Mouse (Mus musculus) liver, embryonic 14 days (tissue): ENCODE results near the gene Tsga10ip. TPM values are rescaled to one million over a fixed set of nuclear protein-coding genes. Genes with fewer than 3 reads are reported as not detected.

Source experiments
- polyA plus RNA-seq: library from polyadenylated mRNA; depleted of rRNA; stranded (reverse); fragments of >200 nt; gene quantifications from 2 replicates; pipeline ENCODE4 v1.2.3, GENCODE M21; 2012; rRNA removed

The Tsga10ip gene
- 0.01 and 0.09 TPM in 2 replicates for polyA plus RNA-seq

GRCm38 (mm10) chr19:5402293-5402692 is at the start of gene Tsga10ip:
TSS of gene Tsga10ip (minus strand) at chr19:5402526.

GRCm38 (mm10) chr19:5447515-5448353 is 45.4 kb upstream of the Tsga10ip start, which contains the start of gene Fosl1:
TSS of gene Fosl1 (plus strand) at chr19:5447547.

GRCm38 (mm10) chr19:5424782-5425741 is 22.7 kb upstream of the Tsga10ip start, which contains the start of the genes Drap1 and AI837181:
TSS of gene Drap1 (minus strand) at chr19:5424979.
TSS of gene AI837181 (plus strand) at chr19:5425144.

DNA sequence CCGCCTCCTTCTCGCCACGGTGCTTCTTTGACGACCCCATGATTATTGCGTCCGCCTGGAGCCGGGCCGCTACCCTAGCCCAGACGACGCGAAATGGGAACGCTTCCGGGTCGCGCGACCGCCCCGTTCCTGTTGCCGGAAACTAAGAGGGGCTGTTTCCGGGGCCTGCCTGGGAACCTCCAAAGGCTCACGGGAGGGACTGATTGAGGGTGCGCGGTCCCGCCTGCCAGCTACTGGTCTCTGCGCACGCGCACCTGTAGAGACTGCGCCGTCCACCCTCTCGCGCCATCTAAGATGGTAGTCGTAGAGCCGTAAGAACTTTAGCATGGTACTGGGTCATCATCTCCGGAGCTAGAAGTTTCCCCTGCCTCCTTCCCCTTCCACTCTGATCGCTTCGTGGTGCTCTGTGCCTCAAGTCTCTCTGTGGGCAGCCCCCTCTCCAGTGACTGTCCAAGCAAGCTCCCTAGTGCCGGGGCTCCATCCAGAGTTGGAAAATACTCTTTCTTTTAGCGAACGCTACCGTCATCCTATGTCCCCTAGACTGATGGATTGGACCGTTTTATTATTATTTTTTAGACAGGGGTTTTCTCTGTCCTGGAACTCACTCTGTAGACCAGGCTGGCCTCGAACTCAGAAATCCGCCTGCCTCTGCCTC is 13.6 kb downstream of the Tsga10ip start, which contains the start of gene Sart1:
Gene Sart1, minus strand, starts transcription at position 116 of the 655 bp plus-strand sequence.

GRCm38 (mm10) chr19:5367053-5367359 is 35.3 kb downstream of the Tsga10ip start, which contains the start of gene Banf1:
TSS of gene Banf1 (minus strand) at chr19:5367168.

GRCm38 (mm10) chr19:5366175-5367052 is 35.9 kb downstream of the Tsga10ip start, which contains the start of gene Eif1ad:
TSS of gene Eif1ad (plus strand) at chr19:5366741.

GRCm38 (mm10) chr19:5349502-5349873 is 52.8 kb downstream of the Tsga10ip start, which contains the start of gene Cst6:
TSS of gene Cst6 (minus strand) at chr19:5349574.

Other genes starting within 250 kb of the Tsga10ip start
- 8.0 and 8.3 TPM in 2 replicates for gene Pacs1, start 129.4 kb downstream of the Tsga10ip start, polyA plus RNA-seq
- 56.0 and 58.5 TPM in 2 replicates for gene Sf3b2, start 107.1 kb downstream of the Tsga10ip start, polyA plus RNA-seq
- gene Gal3st3, start 104.2 kb downstream of the Tsga10ip start, polyA plus RNA-seq = 0.03 and 0.08 TPM in 2 replicates
- gene Catsper1, start 66.8 kb downstream of the Tsga10ip start, polyA plus RNA-seq = not detected in 2 replicates
- gene Cst6, start 53.0 kb downstream of the Tsga10ip start, polyA plus RNA-seq = 0.11 and 0.12 TPM in 2 replicates
- 21.5 and 23.3 TPM in 2 replicates for gene Eif1ad, start 35.8 kb downstream of the Tsga10ip start, polyA plus RNA-seq
- gene Banf1, start 35.4 kb downstream of the Tsga10ip start, polyA plus RNA-seq = 133 and 148 TPM in 2 replicates
- 23.3 and 24.9 TPM in 2 replicates for gene Sart1, start 13.8 kb downstream of the Tsga10ip start, polyA plus RNA-seq
- gene Drap1, start 22.5 kb upstream of the Tsga10ip start, polyA plus RNA-seq = 68.6 and 80.7 TPM in 2 replicates
- gene AI837181, start 22.6 kb upstream of the Tsga10ip start, polyA plus RNA-seq = 13.6 and 16.4 TPM in 2 replicates
- 0.01 TPM in 1 of 2 replicates, not detected in the other for gene Fosl1, start 45.0 kb upstream of the Tsga10ip start, polyA plus RNA-seq
- 1.2 and 1.4 TPM in 2 replicates for gene Ccdc85b, start 55.4 kb upstream of the Tsga10ip start, polyA plus RNA-seq
- 23.0 and 23.8 TPM in 2 replicates for gene Fibp, start 58.1 kb upstream of the Tsga10ip start, polyA plus RNA-seq
- 0.06 and 0.07 TPM in 2 replicates for gene Ctsw, start 66.0 kb upstream of the Tsga10ip start, polyA plus RNA-seq
- gene Efemp2, start 71.4 kb upstream of the Tsga10ip start, polyA plus RNA-seq = 10.5 and 10.6 TPM in 2 replicates
- gene Mus81, start 85.9 kb upstream of the Tsga10ip start, polyA plus RNA-seq = 11.9 and 12.6 TPM in 2 replicates
- gene Cfl1, start 87.9 kb upstream of the Tsga10ip start, polyA plus RNA-seq = 433 and 538 TPM in 2 replicates
- gene 1700020D05Rik, start 101.3 kb upstream of the Tsga10ip start, polyA plus RNA-seq = 0.45 and 0.81 TPM in 2 replicates
- gene Snx32, start 108.0 kb upstream of the Tsga10ip start, polyA plus RNA-seq = 6.9 and 8.5 TPM in 2 replicates
- gene Ovol1, start 158.1 kb upstream of the Tsga10ip start, polyA plus RNA-seq = 0.02 TPM in 1 of 2 replicates, not detected in the other
- gene Ap5b1, start 165.5 kb upstream of the Tsga10ip start, polyA plus RNA-seq = 0.88 and 1.3 TPM in 2 replicates
- gene Rnaseh2c, start 199.3 kb upstream of the Tsga10ip start, polyA plus RNA-seq = 77.3 and 81.5 TPM in 2 replicates
- 29.8 and 30.0 TPM in 2 replicates for gene Kat5, start 207.7 kb upstream of the Tsga10ip start, polyA plus RNA-seq
- 12.2 and 17.0 TPM in 2 replicates for gene Rela, start 235.0 kb upstream of the Tsga10ip start, polyA plus RNA-seq